Mouse (Mus musculus) spleen, postnatal 36 days (tissue): ENCODE measurements around the gene Gcg.

ENCODE experiments used
- DNase-seq, 2 experiments: peaks; one replicate each; pipeline ENCODE4 v3.0.0; 2022; ENCODE audit warnings: low spot score in 2 of 2, mixed read lengths in 1 of 2

Gene Gcg

GRCm38 (mm10) chr2:62483550-62483949, at the start of gene Gcg:
TSS of gene Gcg (minus strand) at chr2:62483650.
- DNase-seq, result no peak

GRCm38 (mm10) chr2:62531065-62531464, 47.6 kb upstream of the Gcg start:
- no peak for DNase-seq

DNA sequence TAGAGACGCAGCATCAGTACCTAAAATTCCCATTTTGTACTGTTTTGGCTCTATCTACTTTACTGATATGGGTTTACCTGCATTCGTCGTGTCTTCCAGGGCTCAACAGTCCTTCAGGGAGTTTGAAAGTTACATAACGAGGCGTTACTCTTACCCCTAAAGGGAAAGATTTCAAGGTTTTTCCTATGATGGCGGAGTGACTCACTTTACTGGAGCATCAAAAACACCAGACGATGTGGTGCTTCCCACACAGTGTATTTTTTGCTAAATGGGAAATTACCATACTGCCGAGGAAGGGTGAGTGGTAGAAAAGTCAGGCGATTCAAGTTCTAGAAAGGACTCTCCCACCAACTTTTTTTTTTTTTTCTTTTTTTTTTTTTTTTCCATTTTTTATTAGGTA, 42.9 kb upstream of the Gcg start:
- no peak for DNase-seq

DNA sequence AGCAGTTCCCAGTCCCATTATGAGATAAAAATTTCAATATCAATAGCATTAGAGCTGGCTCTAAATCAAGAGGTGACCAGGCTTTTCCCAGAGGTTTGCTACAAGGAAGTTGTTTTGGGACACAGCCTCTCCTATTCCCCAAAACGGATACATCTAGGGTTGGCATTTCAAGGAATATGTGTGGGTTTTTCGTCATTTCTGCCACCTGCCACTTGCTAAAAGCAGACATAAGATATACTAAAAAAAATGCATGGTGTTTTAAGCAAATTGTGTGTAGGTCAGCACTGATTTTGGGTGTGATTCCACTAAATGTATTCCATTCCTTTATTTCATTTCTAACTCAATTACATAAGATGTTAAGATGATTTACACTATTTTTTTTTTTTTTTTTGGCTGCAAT, 34.3 kb upstream of the Gcg start:
- no peak for DNase-seq

- no peak for DNase-seq
Measured at GRCm38 (mm10) chr2:62514477-62514876, 31.0 kb upstream of the Gcg start.

DNA sequence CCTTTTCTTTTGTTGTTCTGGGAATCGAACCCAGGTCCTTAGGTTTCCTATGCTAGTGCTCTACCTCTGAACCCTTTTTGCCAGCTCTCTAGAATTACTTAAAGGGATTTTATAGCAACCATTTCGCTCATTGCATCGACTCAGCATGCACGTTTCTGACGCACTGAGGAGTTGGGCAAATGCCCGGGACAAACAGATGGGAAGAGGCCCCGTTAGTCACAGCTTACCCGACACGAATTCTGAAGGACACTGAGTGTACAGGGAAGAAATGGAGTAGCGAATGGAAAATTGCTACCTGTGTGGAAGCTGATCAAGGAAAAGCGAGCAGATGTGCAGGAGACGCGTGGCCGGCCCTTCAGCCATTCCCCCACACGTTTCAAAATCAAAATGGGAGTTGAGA, 30.0 kb upstream of the Gcg start:
- DNase-seq, result no peak

- no peak for DNase-seq
Measured at GRCm38 (mm10) chr2:62507130-62507529, 23.7 kb upstream of the Gcg start.

DNA sequence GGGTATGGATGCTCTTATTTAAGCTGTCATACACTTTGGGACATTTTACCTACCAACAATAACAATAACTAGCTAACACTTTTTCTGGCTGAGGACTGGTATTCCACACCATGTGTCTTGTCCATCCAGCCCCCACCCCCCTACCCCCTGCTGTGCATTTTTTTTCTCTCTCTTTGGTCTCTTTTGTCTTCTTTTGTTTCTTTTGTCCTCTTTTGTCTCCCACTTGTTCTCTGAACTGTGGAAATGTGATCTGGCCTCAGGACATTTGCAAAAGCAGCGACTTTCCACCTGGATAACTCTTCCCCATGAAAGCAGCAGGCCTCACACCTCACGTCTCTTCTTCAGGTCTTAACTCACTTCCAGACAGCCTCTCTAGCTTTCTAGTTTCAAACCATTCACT, 23.0 kb upstream of the Gcg start:
- no peak for DNase-seq

DNA sequence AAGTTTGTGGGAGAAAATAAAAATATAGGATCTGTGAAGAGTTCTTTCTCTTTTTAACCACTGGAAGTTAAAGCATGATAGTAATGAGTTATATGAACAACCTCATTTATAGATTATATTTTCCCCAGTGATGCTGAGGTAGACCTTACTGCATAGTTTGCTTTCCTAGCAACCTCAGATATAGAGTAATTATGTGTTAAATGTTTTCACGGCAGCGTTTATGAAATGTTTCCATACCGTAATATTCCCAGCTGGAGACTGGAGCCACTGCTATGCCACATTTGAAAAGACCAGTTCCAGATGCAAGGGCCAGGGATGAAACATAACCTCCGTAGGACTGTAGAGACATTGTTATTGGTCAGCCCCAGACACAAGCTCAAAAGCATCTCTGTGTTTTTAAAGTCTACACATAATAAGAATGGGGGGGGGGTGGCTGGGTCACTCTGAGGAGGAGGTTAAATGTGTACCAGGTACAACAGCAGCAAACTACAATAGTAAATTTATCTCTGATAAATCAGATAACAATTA, 20.9 kb upstream of the Gcg start:
- no peak for DNase-seq

- no peak for DNase-seq
Measured at GRCm38 (mm10) chr2:62503326-62503725, 19.9 kb upstream of the Gcg start.

DNA sequence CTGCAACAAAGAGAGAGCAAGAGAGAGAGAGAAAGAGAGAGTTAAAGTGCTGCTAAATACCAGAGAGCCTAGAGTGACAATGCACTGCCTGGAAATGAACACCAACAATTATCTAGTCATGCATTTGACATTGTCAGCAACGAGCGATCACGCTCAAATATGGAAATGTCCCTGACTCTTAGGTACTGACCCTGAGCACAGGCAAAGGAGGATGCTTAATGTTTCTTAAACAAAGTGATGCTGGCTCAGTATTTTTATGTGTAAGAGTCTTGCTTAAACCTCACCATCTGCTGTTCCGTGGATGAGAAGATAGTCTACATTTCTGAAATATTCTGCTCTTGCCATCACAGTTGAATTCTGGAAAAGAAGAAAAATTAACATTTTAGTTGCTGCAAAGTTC, 19.1 kb upstream of the Gcg start:
- DNase-seq, result no peak

GRCm38 (mm10) chr2:62498821-62499220, 15.4 kb upstream of the Gcg start:
- DNase-seq, result no peak

- DNase-seq, result no peak
Measured at GRCm38 (mm10) chr2:62498086-62498485, 14.6 kb upstream of the Gcg start.

GRCm38 (mm10) chr2:62497333-62498002, 14.0 kb upstream of the Gcg start:
- no peak for DNase-seq

GRCm38 (mm10) chr2:62495407-62495806, 12.0 kb upstream of the Gcg start:
- DNase-seq, result no peak

DNA sequence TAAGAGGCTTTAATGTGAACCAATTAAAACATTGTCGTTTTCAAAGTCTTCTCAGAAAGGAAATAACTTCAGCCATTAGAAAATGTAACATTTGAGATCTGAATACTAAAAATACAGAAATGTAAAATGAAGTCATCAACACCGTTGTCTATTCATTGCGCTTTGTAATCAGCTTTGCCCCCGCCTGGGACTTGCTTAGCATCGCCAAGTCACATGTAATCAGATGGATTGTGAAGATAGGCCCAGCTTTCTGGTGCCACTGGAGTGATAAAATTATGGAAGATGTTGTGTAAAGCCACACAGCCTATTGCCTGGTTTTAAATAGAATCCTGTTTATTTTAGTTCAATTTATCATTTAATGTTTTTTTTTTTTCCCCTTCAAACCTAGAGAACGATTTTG, 6.4 kb upstream of the Gcg start:
- DNase-seq, result no peak

- no peak for DNase-seq
Measured at GRCm38 (mm10) chr2:62484906-62485305, 1.5 kb upstream of the Gcg start.

DNA sequence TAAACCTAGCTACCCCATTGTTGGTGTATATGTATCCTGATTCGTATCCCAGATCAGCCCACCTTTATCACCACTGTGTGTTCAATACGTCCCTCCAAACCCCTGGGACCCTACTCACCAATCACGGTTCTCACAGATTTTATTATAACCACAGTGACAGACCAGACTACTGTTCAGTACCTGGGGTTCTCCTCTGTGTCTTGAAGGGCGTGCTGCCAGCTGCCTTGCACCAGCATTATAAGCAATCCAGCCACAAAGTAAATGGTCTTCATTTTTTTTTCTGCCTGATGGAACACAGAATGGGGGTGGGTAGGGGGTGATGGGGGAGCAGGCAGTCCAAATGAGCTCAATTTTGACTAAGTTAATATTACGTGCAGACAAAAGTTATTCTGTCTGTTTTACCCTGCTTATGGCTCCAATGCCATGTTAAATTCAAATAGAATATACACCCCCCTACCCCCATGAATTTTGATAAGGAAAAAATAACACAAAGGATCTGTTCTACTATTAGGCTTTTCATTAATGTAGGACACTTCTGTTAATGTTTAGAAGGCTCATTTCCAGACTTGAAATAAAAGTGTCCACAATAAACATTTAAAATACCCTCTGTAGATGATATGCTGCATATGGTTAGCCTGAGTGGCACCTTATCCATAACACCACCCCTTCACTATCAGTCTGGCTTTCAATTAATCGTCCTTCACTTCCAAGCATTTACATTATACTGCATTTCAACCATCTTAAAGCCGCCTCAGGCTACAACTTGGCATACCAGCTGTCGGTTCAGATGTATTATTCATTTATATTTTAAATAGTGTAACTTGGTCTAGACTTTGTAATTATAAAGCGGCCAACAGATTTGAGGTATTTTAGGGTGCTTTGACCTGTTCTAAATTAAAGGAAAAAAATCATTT, 2.9 kb downstream of the Gcg start:
- DNase-seq, result no peak

DNA sequence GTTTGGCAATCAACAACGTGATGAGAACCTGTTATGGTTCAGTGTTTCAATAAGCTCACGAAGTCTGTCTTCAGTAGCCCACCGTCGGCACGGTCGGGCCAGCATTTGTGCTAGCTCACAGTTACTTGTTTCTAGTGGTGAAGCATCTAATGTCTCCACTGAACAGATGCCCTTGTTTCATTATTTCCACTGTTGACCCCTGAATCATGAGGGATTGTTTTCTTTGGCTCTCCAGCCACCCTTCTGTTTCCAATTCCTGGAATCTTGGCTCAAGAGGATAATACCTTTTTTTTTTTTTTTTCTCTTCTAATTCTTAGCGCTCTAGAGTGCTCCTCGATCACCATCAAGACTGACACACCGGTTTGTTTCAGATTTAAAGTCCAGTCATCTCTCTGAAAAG, 13.9 kb downstream of the Gcg start:
- no peak for DNase-seq

DNA sequence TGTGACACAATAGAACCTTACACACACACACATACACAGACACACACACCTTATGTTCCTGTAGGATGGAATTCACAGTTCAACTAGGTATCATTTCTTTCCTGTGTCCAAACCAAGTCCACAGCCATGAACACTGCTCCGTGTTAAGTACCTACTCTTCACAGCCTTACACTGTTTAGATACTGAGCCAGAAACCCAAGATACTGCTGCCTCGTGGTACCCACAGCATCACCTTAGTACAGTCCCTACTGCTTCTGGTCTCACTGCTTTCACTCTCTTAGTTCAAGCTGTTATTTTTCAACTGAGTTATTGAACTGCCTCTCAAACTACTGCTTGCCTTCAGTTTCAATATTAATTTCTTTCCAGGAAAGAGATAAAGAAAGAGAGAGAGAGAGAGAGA, 20.2 kb downstream of the Gcg start:
- DNase-seq, result no peak

DNA sequence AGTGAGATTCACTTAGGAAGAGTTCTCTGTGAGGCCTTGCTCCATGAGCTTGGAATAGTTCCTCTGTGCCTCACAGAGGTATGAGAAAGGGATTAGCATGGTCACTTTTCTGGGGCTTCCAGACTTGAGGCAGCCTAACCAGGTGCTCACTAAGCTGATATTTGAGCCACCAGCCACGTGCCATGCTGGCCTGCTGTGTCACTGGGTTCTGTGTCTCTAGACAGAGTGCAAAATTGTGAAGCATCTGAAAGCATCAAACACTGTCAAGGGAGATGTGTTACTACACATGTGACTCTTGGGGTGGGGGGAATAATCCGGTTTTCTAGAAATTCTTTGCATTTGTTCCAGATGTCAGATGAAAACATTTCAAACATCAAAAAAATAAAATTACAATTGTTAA, 21.3 kb downstream of the Gcg start:
- no peak for DNase-seq

- peak; percentile 8 to 25 for DNase-seq
Measured at GRCm38 (mm10) chr2:62460815-62461450, 22.5 kb downstream of the Gcg start.
